ENCODE assay signal across 8 mouse cellular contexts in genomic region chr7:119862167-119862566, GRCm38 (mm10). TPM values are rescaled to one million over a fixed set of nuclear protein-coding genes. Genes with fewer than 3 reads are reported as not detected.
DNase-seq lines count a peak whose midpoint lies in the region; ATAC-seq and TF ChIP-seq lines count a peak whose summit lies in the region.

No protein-coding gene starts in this region.

- peak overlapping the region; percentile 31; the same call in 1 of the 2 replicates for H3K4me2 ChIP-seq in embryonic facial prominence, embryonic 13.5 days
- no peak overlapping the region for H3K4me2 ChIP-seq in intestine, embryonic 15.5 days (replicated peaks)

- TF ChIP-seq POLR2A in olfactory bulb, adult 2 months (IDR thresholded peaks at IDR 0.05; ENCODE audit: insufficient read depth, low read depth, low read length): no peak

- no peak for DNase-seq in left cerebral cortex, adult 2 months (ENCODE audit: extremely low spot score in 1 of 2, low spot score in 2 of 2)
- no peak for DNase-seq in left cerebral cortex, postnatal 36 days (ENCODE audit: low spot score in 2 of 2)
- DNase-seq in adrenal gland, postnatal 14 days: no peak
- DNase-seq in layer of hippocampus, adult 9-10 months (ENCODE audit: low spot score): no peak
- DNase-seq in frontal cortex, postnatal 10 days (ENCODE audit: low spot score in 2 of 2): no peak

- H3K36me3 ChIP-seq in embryonic facial prominence, embryonic 13.5 days: peaks cover 18% of the 10 kb centered on the region
- peaks cover 10% of the 10 kb centered on the region for H3K36me3 ChIP-seq in intestine, embryonic 15.5 days

- no peaks in the 10 kb centered on the region for H3K27me3 ChIP-seq in embryonic facial prominence, embryonic 13.5 days
- H3K27me3 ChIP-seq in intestine, embryonic 15.5 days (replicated peaks): no peaks in the 10 kb centered on the region

- 25% methylated on average over 1 of the region's 1 CpGs for WGBS in embryonic facial prominence, embryonic 13.5 days
- WGBS in intestine, embryonic 15.5 days: 33% methylated on average over 1 of the region's 1 CpGs
- WGBS in olfactory bulb, adult 2 months: 23% methylated on average over 1 of the region's 1 CpGs

- intact Hi-C loops in left cerebral cortex, adult 2 months (cut with DNase I): no loop called here
- intact Hi-C loops in left cerebral cortex, postnatal 36 days (cut with DNase I): loop anchor here (5.0 kb wide), 1 partner anchor 35 kb away; the partner anchor contains the start of genes Dcun1d3 and Lyrm1

- no peak overlapping the region for H3K4me3 ChIP-seq in left cerebral cortex, adult 2 months
- no peak overlapping the region for H3K4me3 ChIP-seq in embryonic facial prominence, embryonic 13.5 days
- H3K4me3 ChIP-seq in intestine, embryonic 15.5 days (replicated peaks): no peak overlapping the region
- H3K4me3 ChIP-seq in olfactory bulb, adult 2 months (ENCODE audit: insufficient read depth, low read depth, low read length): no peak overlapping the region

- peak overlapping the region; percentile 10; the same call in 1 of the 2 replicates for H3K27ac ChIP-seq in left cerebral cortex, adult 2 months
- H3K27ac ChIP-seq in embryonic facial prominence, embryonic 13.5 days: peak overlapping the region; percentile 91
- peak overlapping the region; percentile 45; the same call in 1 of the 2 replicates for H3K27ac ChIP-seq in intestine, embryonic 15.5 days
- peak overlapping the region; percentile 67; the same call in 1 of the 2 replicates for H3K27ac ChIP-seq in olfactory bulb, adult 2 months (ENCODE audit: insufficient read depth, low read depth, low read length)

- peak overlapping the region; percentile 46; the same call in 1 of the 2 replicates for H3K9ac ChIP-seq in embryonic facial prominence, embryonic 13.5 days
- H3K9ac ChIP-seq in intestine, embryonic 15.5 days: no peak overlapping the region

- H3K4me1 ChIP-seq in embryonic facial prominence, embryonic 13.5 days: peaks cover 21% of the 10 kb centered on the region
- H3K4me1 ChIP-seq in intestine, embryonic 15.5 days (replicated peaks): peaks cover 8% of the 10 kb centered on the region; the same call in 1 of the 2 replicates
- H3K4me1 ChIP-seq in olfactory bulb, adult 2 months (ENCODE audit: control insufficient read depth, insufficient read depth, low read length): peaks cover 12% of the 10 kb centered on the region

- no peak for ATAC-seq in embryonic facial prominence, embryonic 13.5 days (ENCODE audit: insufficient number of reproducible peaks, insufficient read depth, low FRiP score, low TSS enrichment, low read depth)
- no peak for ATAC-seq in intestine, embryonic 15.5 days

- no peak for TF ChIP-seq CTCF in left cerebral cortex, adult 2 months (IDR thresholded peaks at IDR 0.05)
- TF ChIP-seq CTCF in olfactory bulb, adult 2 months (IDR thresholded peaks at IDR 0.05; ENCODE audit: insufficient read depth, low read depth, low read length): no peak

- no peaks in the 10 kb centered on the region for H3K9me3 ChIP-seq in embryonic facial prominence, embryonic 13.5 days
- no peaks in the 10 kb centered on the region for H3K9me3 ChIP-seq in intestine, embryonic 15.5 days

RNA-seq across cellular contexts. Expression of gene Lyrm1, which starts 33.5 kb away (rescaled TPM):
- total RNA-seq in left cerebral cortex, adult 2 months (2021): 10 to 100 TPM; 13.2 to 14.4 TPM
- total RNA-seq in left cerebral cortex, postnatal 36 days (2021): 10 to 100 TPM; 10.9 to 12.9 TPM
- polyA plus RNA-seq in embryonic facial prominence, embryonic 13.5 days (2015; fragmentation: Nextera tagmentation; extraction: Ambion mirVana): 10.6 and 12.4 TPM in 2 replicates
- polyA plus RNA-seq in intestine, embryonic 15.5 days (2015; fragmentation: Nextera tagmentation; extraction: Ambion mirVana): 8.1 and 9.5 TPM in 2 replicates
- polyA plus RNA-seq in olfactory bulb, adult 2 months (2012; ENCODE audit: insufficient read depth, insufficient read length, low replicate concordance, missing spikeins): not detected in 2 replicates
- 7.8 and 11.9 TPM in 2 replicates for total RNA-seq in adrenal gland, postnatal 14 days (2021)

RNA-seq across cellular contexts. Expression of gene Dcun1d3, which starts 33.9 kb away (rescaled TPM):
- total RNA-seq in left cerebral cortex, adult 2 months (2021): 10 to 100 TPM; 33.4 to 35.4 TPM
- total RNA-seq in left cerebral cortex, postnatal 36 days (2021): 10 to 100 TPM; 24.4 to 27.0 TPM
- polyA plus RNA-seq in embryonic facial prominence, embryonic 13.5 days (2015; fragmentation: Nextera tagmentation; extraction: Ambion mirVana): 10.6 and 13.2 TPM in 2 replicates
- polyA plus RNA-seq in intestine, embryonic 15.5 days (2015; fragmentation: Nextera tagmentation; extraction: Ambion mirVana): 10.6 and 11.6 TPM in 2 replicates
- polyA plus RNA-seq in olfactory bulb, adult 2 months (2012; ENCODE audit: insufficient read depth, insufficient read length, low replicate concordance, missing spikeins): not detected in 2 replicates
- total RNA-seq in adrenal gland, postnatal 14 days (2021): 37.4 and 47.7 TPM in 2 replicates

Comparison
In these comparisons a context has a peak if more than half of its experiments do, and no peak if none do; other contexts are left out.
1. H3K27ac ChIP-seq: peak in every context shown above with its lines; median percentile 91 in embryonic facial prominence, embryonic 13.5 days; 67 in olfactory bulb, adult 2 months; 45 in intestine, embryonic 15.5 days; 10 in left cerebral cortex, adult 2 months.